Mouse (Mus musculus): ENCODE results near the gene Ucp1. TPM values are rescaled to one million over a fixed set of nuclear protein-coding genes. Genes with fewer than 3 reads are reported as not detected.
"Not testable (repeated sequence)": the region's sequence is repeated elsewhere in the genome, so short reads cannot be mapped to it uniquely, and the experiment has no call there.

The Ucp1 gene
- polyA plus RNA-seq, 1 experiment from 2014 or later, result 0.30 TPM

DNA sequence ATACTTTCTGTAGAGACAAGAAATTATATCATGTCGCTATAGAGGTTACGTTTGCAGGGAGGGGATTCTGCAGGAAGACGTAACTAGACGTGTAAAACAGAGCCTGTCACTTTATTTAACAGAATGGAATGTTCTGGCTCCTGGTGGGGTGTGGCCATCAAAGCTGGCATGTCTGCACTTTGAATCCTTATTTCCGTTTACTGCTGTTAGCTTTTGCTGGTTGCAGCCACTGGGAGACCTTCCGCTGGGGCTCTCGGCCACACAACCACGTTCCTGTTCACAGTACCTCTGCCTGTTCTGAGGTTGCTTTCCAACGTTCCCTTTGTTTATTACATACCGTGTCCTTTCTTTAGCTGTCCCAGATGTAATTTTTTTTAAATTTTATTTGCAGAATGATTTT is 17.7 kb upstream of the Ucp1 start:
- no peak overlapping the region for H3K4me3 ChIP-seq (ENCODE audit: low read depth, low read length)
- no peak overlapping the region for H3K4me2 ChIP-seq (ENCODE audit: low read length)
- H3K36me3 ChIP-seq (ENCODE audit: control insufficient read depth, insufficient read depth, low read length), result peaks cover 35% of the 10 kb centered on the region
- ATAC-seq, result no peak
- H3K27me3 ChIP-seq (replicated peaks; ENCODE audit: control insufficient read depth, insufficient read depth, low read length), result no peaks in the 10 kb centered on the region
- DNase-seq (ENCODE audit: low spot score), result no peak
- 87% methylated on average over 10 of the region's 10 CpGs for WGBS
- H3K27ac ChIP-seq (ENCODE audit: low read depth, low read length), result no peak overlapping the region
- no peaks in the 10 kb centered on the region for H3K9me3 ChIP-seq (replicated peaks; ENCODE audit: control insufficient read depth, low read length)
- no peak overlapping the region for H3K9ac ChIP-seq (ENCODE audit: low read length)
- no peaks in the 10 kb centered on the region for H3K4me1 ChIP-seq (ENCODE audit: control insufficient read depth, insufficient read depth, low read length)

- Histone ChIP-seq H3K4me1 (ENCODE audit: control insufficient read depth, insufficient read depth, low read length) (no peaks in the 10 kb centered on the region), H3K9me3 (replicated peaks; ENCODE audit: control insufficient read depth, low read length) (no peaks in the 10 kb centered on the region), H3K4me3 (ENCODE audit: low read depth, low read length) (no peak overlapping the region), H3K27ac (ENCODE audit: low read depth, low read length) (no peak overlapping the region), H3K36me3 (ENCODE audit: control insufficient read depth, insufficient read depth, low read length) (peaks cover 18% of the 10 kb centered on the region), H3K4me2 (ENCODE audit: low read length) (no peak overlapping the region), H3K9ac (ENCODE audit: low read length) (no peak overlapping the region), H3K27me3 (replicated peaks; ENCODE audit: control insufficient read depth, insufficient read depth, low read length) (no peaks in the 10 kb centered on the region)
- WGBS, result 73% methylated on average over 11 of the region's 11 CpGs
- no peak for DNase-seq (ENCODE audit: low spot score)
- no peak for ATAC-seq
Measured at GRCm38 (mm10) chr8:83274470-83274869, 15.7 kb upstream of the Ucp1 start.

GRCm38 (mm10) chr8:83278431-83278830 is 11.7 kb upstream of the Ucp1 start:
- no peak for DNase-seq (ENCODE audit: low spot score)
- 88% methylated on average over 6 of the region's 6 CpGs for WGBS
- Histone ChIP-seq H3K9me3 (replicated peaks; ENCODE audit: control insufficient read depth, low read length) (no peaks in the 10 kb centered on the region), H3K4me2 (ENCODE audit: low read length) (no peak overlapping the region), H3K36me3 (ENCODE audit: control insufficient read depth, insufficient read depth, low read length) (0 out of 2 replicates have a peak, but pooled peaks cover 3% of the 10 kb centered on the region), H3K27me3 (replicated peaks; ENCODE audit: control insufficient read depth, insufficient read depth, low read length) (no peaks in the 10 kb centered on the region), H3K9ac (ENCODE audit: low read length) (no peak overlapping the region), H3K4me1 (ENCODE audit: control insufficient read depth, insufficient read depth, low read length) (no peaks in the 10 kb centered on the region), H3K4me3 (ENCODE audit: low read depth, low read length) (no peak overlapping the region), H3K27ac (ENCODE audit: low read depth, low read length) (no peak overlapping the region)
- no peak for ATAC-seq

GRCm38 (mm10) chr8:83285391-83285790 is 4.8 kb upstream of the Ucp1 start:
- H3K27ac ChIP-seq (ENCODE audit: low read depth, low read length), result no peak overlapping the region
- no peaks in the 10 kb centered on the region for H3K36me3 ChIP-seq (ENCODE audit: control insufficient read depth, insufficient read depth, low read length)
- 80% methylated on average over 8 of the region's 8 CpGs for WGBS
- no peaks in the 10 kb centered on the region for H3K9me3 ChIP-seq (replicated peaks; ENCODE audit: control insufficient read depth, low read length)
- no peak for ATAC-seq
- no peak overlapping the region for H3K9ac ChIP-seq (ENCODE audit: low read length)
- H3K27me3 ChIP-seq (replicated peaks; ENCODE audit: control insufficient read depth, insufficient read depth, low read length), result peaks cover 7% of the 10 kb centered on the region
- DNase-seq (ENCODE audit: low spot score), result no peak
- no peak overlapping the region for H3K4me2 ChIP-seq (ENCODE audit: low read length)
- no peaks in the 10 kb centered on the region; the same call in 1 of the 2 replicates for H3K4me1 ChIP-seq (ENCODE audit: control insufficient read depth, insufficient read depth, low read length)
- no peak overlapping the region for H3K4me3 ChIP-seq (ENCODE audit: low read depth, low read length)

DNA sequence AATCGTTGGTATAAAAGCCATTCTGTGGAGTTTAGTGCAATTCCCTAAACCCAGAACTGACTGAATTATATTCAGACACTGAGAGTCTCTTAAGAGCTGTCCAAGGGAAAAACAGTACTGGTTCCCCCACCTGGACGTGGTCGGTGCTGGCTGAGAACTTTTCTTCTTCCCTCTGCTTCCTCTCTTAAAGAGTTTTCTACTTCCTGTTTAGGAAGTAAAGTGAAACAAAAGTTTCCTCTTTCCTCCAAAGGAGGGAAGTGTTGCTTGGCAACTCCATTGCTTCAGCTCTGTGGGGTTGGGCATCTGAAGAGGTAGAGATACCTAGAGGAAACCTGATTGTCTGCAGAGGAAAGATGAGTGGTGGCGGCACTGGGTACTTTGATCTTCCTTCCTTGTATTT is 7.2 kb downstream of the Ucp1 start:
- Histone ChIP-seq H3K36me3 (ENCODE audit: control insufficient read depth, insufficient read depth, low read length) (no peaks in the 10 kb centered on the region), H3K4me1 (ENCODE audit: control insufficient read depth, insufficient read depth, low read length) (no peaks in the 10 kb centered on the region), H3K27ac (ENCODE audit: low read depth, low read length) (no peak overlapping the region), H3K4me2 (ENCODE audit: low read length) (no peak overlapping the region), H3K4me3 (ENCODE audit: low read depth, low read length) (no peak overlapping the region), H3K9me3 (replicated peaks; ENCODE audit: control insufficient read depth, low read length) (no peaks in the 10 kb centered on the region), H3K27me3 (replicated peaks; ENCODE audit: control insufficient read depth, insufficient read depth, low read length) (no peaks in the 10 kb centered on the region), H3K9ac (ENCODE audit: low read length) (no peak overlapping the region)
- ATAC-seq, result no peak
- no peak for DNase-seq (ENCODE audit: low spot score)
- WGBS, result 86% methylated on average over 4 of the region's 4 CpGs

- no peaks in the 10 kb centered on the region for H3K9me3 ChIP-seq (replicated peaks; ENCODE audit: control insufficient read depth, low read length)
- ATAC-seq, result no peak
- H3K4me1 ChIP-seq (ENCODE audit: control insufficient read depth, insufficient read depth, low read length), result no peaks in the 10 kb centered on the region
- H3K36me3 ChIP-seq (ENCODE audit: control insufficient read depth, insufficient read depth, low read length), result no peaks in the 10 kb centered on the region
- H3K4me2 ChIP-seq (ENCODE audit: low read length), result no peak overlapping the region
- H3K9ac ChIP-seq (ENCODE audit: low read length), result no peak overlapping the region
- no peak for DNase-seq (ENCODE audit: low spot score)
- no peak overlapping the region for H3K4me3 ChIP-seq (ENCODE audit: low read depth, low read length)
- no peak overlapping the region for H3K27ac ChIP-seq (ENCODE audit: low read depth, low read length)
- no peaks in the 10 kb centered on the region for H3K27me3 ChIP-seq (replicated peaks; ENCODE audit: control insufficient read depth, insufficient read depth, low read length)
- 65% methylated on average over 1 of the region's 1 CpGs for WGBS
Measured at GRCm38 (mm10) chr8:83300135-83300534, 10.0 kb downstream of the Ucp1 start.

- Histone ChIP-seq H3K9me3 (replicated peaks; ENCODE audit: control insufficient read depth, low read length) (no peaks in the 10 kb centered on the region), H3K4me1 (ENCODE audit: control insufficient read depth, insufficient read depth, low read length) (no peaks in the 10 kb centered on the region), H3K4me2 (ENCODE audit: low read length) (no peak overlapping the region), H3K9ac (ENCODE audit: low read length) (no peak overlapping the region), H3K36me3 (ENCODE audit: control insufficient read depth, insufficient read depth, low read length) (no peaks in the 10 kb centered on the region), H3K4me3 (ENCODE audit: low read depth, low read length) (no peak overlapping the region), H3K27ac (ENCODE audit: low read depth, low read length) (no peak overlapping the region), H3K27me3 (replicated peaks; ENCODE audit: control insufficient read depth, insufficient read depth, low read length) (no peaks in the 10 kb centered on the region)
- WGBS, result 95% methylated on average over 1 of the region's 1 CpGs
- DNase-seq (ENCODE audit: low spot score) (no peak), ATAC-seq (no peak)
Measured at GRCm38 (mm10) chr8:83304946-83305345, 14.8 kb downstream of the Ucp1 start.

DNA sequence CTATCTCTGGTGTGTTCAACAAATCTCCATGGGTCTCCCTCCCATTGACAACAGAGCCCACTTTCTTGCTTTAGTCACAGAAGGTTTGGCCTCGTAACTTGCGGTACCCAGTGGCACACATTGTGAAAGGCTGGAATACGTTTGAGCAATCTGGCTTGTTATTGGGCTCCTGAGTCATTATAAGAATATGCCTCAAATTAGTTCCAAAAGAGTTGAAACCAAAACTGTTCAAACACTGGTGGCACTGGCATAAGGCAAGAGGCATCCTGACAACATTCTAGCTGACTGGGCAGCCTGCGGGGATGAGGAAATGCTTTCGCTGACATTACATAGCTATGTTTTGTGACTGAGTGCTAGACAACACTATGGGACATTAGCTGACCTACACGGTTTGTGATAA is 19.7 kb downstream of the Ucp1 start:
- H3K36me3 ChIP-seq (ENCODE audit: control insufficient read depth, insufficient read depth, low read length), result 0 out of 2 replicates have a peak, but pooled peaks cover 4% of the 10 kb centered on the region
- H3K4me1 ChIP-seq (ENCODE audit: control insufficient read depth, insufficient read depth, low read length), result no peaks in the 10 kb centered on the region
- no peak overlapping the region for H3K9ac ChIP-seq (ENCODE audit: low read length)
- no peaks in the 10 kb centered on the region for H3K27me3 ChIP-seq (replicated peaks; ENCODE audit: control insufficient read depth, insufficient read depth, low read length)
- DNase-seq (ENCODE audit: low spot score) (no peak), ATAC-seq (no peak)
- H3K4me2 ChIP-seq (ENCODE audit: low read length), result no peak overlapping the region
- no peaks in the 10 kb centered on the region for H3K9me3 ChIP-seq (replicated peaks; ENCODE audit: control insufficient read depth, low read length)
- WGBS, result 88% methylated on average over 6 of the region's 6 CpGs
- no peak overlapping the region for H3K27ac ChIP-seq (ENCODE audit: low read depth, low read length)
- no peak overlapping the region for H3K4me3 ChIP-seq (ENCODE audit: low read depth, low read length)

GRCm38 (mm10) chr8:83315084-83315483 is 24.9 kb downstream of the Ucp1 start:
- not testable (repeated sequence) for H3K9ac ChIP-seq (ENCODE audit: low read length); H3K4me1 ChIP-seq (ENCODE audit: control insufficient read depth, insufficient read depth, low read length); H3K4me2 ChIP-seq (ENCODE audit: low read length); H3K4me3 ChIP-seq (ENCODE audit: low read depth, low read length); DNase-seq (ENCODE audit: low spot score); H3K9me3 ChIP-seq (replicated peaks; ENCODE audit: control insufficient read depth, low read length); H3K27me3 ChIP-seq (replicated peaks; ENCODE audit: control insufficient read depth, insufficient read depth, low read length); H3K27ac ChIP-seq (ENCODE audit: low read depth, low read length); ATAC-seq
- 89% methylated on average over 4 of the region's 4 CpGs for WGBS
- H3K36me3 ChIP-seq (ENCODE audit: control insufficient read depth, insufficient read depth, low read length), result peaks cover 43% of the 10 kb centered on the region

Data from forebrain, embryonic 14.5 days (tissue).